Mouse (Mus musculus): Measurements from ENCODE around the gene Psmb11. TPM values are rescaled to one million over a fixed set of nuclear protein-coding genes. Genes with fewer than 3 reads are reported as not detected.

Psmb11 gene
- polyA plus RNA-seq, 3 experiments from 2014 or later = not detected

Other genes starting within 250 kb of the Psmb11 start
- gene Slc7a7, start 203.7 kb upstream of the Psmb11 start, polyA plus RNA-seq (2017; shearing (Covaris generic)) = 1 to 10 TPM in 1 of 3 experiments, under 1 TPM in 2; 0.42 to 2.5 (median 0.49) TPM
- gene Mrpl52, start 194.5 kb upstream of the Psmb11 start, polyA plus RNA-seq (2017; shearing (Covaris generic)) = 100 to 1,000 TPM; 253 to 303 (median 292) TPM
- gene Mmp14, start 189.8 kb upstream of the Psmb11 start, polyA plus RNA-seq (2017; shearing (Covaris generic)) = under 1 TPM in 2 of 3 experiments, not detected in 1; 0.29 to 0.47 TPM
- 10 to 100 TPM; 52.5 to 66.4 (median 63.3) TPM for gene Lrp10, start 157.3 kb upstream of the Psmb11 start, polyA plus RNA-seq (2017; shearing (Covaris generic))
- under 1 TPM; 0.50 to 0.58 (median 0.57) TPM for gene Rem2, start 145.3 kb upstream of the Psmb11 start, polyA plus RNA-seq (2017; shearing (Covaris generic))
- gene Prmt5, start 103.9 kb upstream of the Psmb11 start, polyA plus RNA-seq (2017; shearing (Covaris generic)) = 10 to 100 TPM; 27.9 to 47.0 (median 36.6) TPM
- gene Haus4, start 66.8 kb upstream of the Psmb11 start, polyA plus RNA-seq (2017; shearing (Covaris generic)) = 10 to 100 TPM; 24.6 to 39.7 (median 31.6) TPM
- gene Ajuba, start 43.9 kb upstream of the Psmb11 start, polyA plus RNA-seq (2017; shearing (Covaris generic)) = under 1 TPM; 0.10 to 0.25 (median 0.15) TPM
- 1 to 10 TPM; 1.5 to 2.5 (median 1.7) TPM for gene 4931414P19Rik, start 15.4 kb upstream of the Psmb11 start, polyA plus RNA-seq (2017; shearing (Covaris generic))
- gene Psmb5, start 3.4 kb upstream of the Psmb11 start, polyA plus RNA-seq (2017; shearing (Covaris generic)) = 100 to 1,000 TPM; 131 to 214 (median 136) TPM
- gene Gm17606, start 19.5 kb downstream of the Psmb11 start, polyA plus RNA-seq (2017; shearing (Covaris generic)) = not detected
- under 1 TPM; 0.12 to 0.42 (median 0.15) TPM for gene Cdh24, start 19.9 kb downstream of the Psmb11 start, polyA plus RNA-seq (2017; shearing (Covaris generic))
- gene 1700123O20Rik, start 64.8 kb downstream of the Psmb11 start, polyA plus RNA-seq (2017; shearing (Covaris generic)) = 10 to 100 TPM; 87.2 to 94.2 (median 92.9) TPM
- gene Acin1, start 65.5 kb downstream of the Psmb11 start, polyA plus RNA-seq (2017; shearing (Covaris generic)) = 100 to 1,000 TPM; 108 to 175 (median 154) TPM
- gene Gm29776, start 77.4 kb downstream of the Psmb11 start, polyA plus RNA-seq (2017; shearing (Covaris generic)) = under 1 TPM in 2 of 3 experiments, not detected in 1; 0.28 to 0.40 TPM
- gene Cebpe, start 90.7 kb downstream of the Psmb11 start, polyA plus RNA-seq (2017; shearing (Covaris generic)) = not detected
- gene Slc7a8, start 160.5 kb downstream of the Psmb11 start, polyA plus RNA-seq (2017; shearing (Covaris generic)) = under 1 TPM in 2 of 3 experiments, not detected in 1; 0.20 to 0.29 TPM
- not detected for gene Rnf212b, start 192.7 kb downstream of the Psmb11 start, polyA plus RNA-seq (2017; shearing (Covaris generic))
- gene Homez, start 249.5 kb downstream of the Psmb11 start, polyA plus RNA-seq (2017; shearing (Covaris generic)) = 1 to 10 TPM; 2.1 to 8.4 (median 7.9) TPM

Data from inflammation-experienced regulatory T-cells, adult 6 months (primary cell).